Mouse (Mus musculus) fibroblast of lung, adult 2 months (primary cell): ENCODE data around the gene Smarcb1.

Experiments used
- DNase-seq: peaks from one replicate; pipeline ENCODE4 v3.0.0-alpha.2; 2011; ENCODE audit warnings: low read depth

Gene Smarcb1

GRCm38 (mm10) chr10:75856155-75856907 is 65.1 kb downstream of the Smarcb1 start:
- no peak for DNase-seq

GRCm38 (mm10) chr10:75855416-75855981 is 65.9 kb downstream of the Smarcb1 start:
- DNase-seq = no peak

- no peak for DNase-seq
Measured at GRCm38 (mm10) chr10:75854791-75855190, 66.6 kb downstream of the Smarcb1 start.

DNA sequence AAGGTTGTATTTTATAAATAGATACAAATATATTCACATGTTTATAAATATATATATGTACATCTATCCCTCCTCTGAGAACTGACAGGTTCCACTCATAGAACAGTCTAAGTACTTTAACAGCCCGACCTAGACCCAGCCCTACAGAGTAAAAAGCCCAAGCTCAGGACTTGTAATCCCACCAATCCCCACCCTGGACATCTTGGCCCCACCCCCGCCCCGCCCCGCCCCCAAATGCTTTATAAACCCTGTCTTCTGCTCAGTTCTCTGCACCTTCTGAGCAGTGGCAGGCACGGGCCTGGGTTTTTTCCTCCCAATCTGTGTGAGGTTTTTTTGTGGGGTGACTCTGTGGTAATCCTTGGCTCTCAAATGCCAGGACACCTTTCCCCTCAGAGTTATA is 67.3 kb downstream of the Smarcb1 start:
- no peak for DNase-seq

DNA sequence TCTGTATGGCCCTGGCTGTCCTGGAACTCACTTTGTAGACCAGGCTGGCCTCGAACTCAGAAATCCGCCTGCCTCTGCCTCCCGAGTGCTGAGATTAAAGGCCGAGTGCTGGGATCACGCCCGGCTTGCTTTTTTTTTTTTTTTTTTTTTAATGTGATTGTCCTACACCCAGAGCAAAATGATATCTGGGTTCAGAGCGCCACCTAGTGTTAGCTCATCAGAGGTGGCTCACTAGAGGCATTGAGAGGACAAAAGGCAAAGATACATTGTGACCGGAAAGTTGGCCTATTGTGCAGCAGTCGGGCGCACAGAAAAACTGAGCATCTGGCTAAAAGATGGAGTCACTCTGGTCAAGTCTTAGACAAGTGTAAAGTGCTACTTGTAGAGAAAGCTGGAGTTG is 68.0 kb downstream of the Smarcb1 start:
- DNase-seq = no peak

DNA sequence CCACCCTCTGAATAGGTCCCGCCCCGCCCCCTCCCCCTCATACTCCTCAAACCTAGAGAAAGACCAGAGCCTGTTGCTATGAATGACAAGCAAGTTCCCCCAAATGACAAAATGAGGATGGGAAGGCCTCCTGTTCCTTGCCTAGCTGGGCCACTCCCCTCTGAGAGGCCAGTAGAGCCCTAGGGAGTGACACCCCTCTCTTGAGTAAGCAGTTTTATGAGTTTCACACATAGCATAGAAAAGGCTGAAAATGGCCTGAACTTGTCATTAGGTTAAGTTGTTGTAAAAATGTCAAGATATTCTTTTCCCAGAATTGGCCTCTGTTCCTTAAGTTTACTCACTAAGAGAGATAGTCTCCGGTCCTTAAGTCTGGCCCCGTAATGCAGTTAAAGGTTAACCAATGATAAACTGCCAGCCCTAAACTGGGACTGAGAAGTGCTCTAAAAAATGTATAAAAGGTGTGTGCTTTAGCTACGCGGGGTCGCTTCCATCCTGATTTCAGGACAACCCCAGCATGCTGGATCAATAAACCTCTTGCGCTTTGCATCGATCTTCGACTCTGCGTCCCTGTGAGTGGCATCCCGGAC is 68.8 kb downstream of the Smarcb1 start:
- DNase-seq = no peak

GRCm38 (mm10) chr10:75851681-75852080 is 69.7 kb downstream of the Smarcb1 start:
- DNase-seq = no peak

DNA sequence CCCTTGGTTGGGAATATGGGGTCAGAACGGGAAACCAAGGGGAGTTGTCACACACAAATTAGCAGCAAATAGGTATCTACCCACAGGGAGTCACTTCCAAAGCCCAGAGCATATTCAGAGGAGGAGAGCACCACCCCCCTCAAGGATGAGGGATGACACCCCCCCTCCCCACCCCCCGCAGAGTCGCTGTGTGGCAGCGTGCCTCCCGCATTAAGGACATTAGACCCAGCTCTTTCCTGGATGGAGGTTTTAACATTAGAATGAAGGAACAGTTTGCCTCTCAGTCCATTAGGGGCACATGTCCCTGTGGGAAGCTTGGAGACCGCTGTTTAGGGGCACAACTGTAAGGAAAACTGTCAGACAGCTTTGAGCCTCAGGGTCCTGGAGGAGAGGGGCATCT is 70.3 kb downstream of the Smarcb1 start:
- DNase-seq = no peak

DNA sequence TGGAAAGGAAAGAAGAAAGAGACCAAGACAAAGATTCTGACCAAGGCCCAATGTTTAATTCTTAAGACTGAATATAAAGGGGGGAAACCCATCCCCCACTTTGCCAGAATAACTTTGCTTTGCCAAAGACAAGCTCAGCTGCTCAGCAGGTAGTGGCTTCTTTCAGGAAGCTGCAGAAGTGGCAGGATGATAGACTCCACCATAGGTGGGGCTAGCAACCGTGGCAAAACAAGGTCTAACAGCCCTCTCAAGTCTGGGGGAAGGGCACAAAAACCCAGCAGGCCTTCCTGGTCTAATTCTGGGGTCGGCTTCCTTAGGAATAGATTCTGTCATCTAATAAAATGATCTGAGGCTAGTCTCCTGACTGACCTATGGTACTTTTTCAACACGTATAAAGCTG is 73.0 kb downstream of the Smarcb1 start:
- no peak for DNase-seq
